Mouse (Mus musculus): ENCODE data around the gene Tbx15. TPM values are rescaled to one million over a fixed set of nuclear protein-coding genes. Genes with fewer than 3 reads are reported as not detected.

The Tbx15 gene
- total RNA-seq, 2 experiments from 2014 or later: 105 to 145 TPM

- Histone ChIP-seq H3K27ac (0 out of 2 replicates have a peak overlapping the region, but pooled peaks have one; percentile 24), H3K4me3 (peak overlapping the region; percentile 26; the same call in 1 of the 2 replicates)
- DNase-seq: no peak
- TF ChIP-seq CTCF (IDR thresholded peaks at IDR 0.05): no peak
- intact Hi-C loops (cut with DNase I): loop anchor here (10.0 kb wide), 1 partner anchor 475 kb away; no protein-coding TSS in a partner anchor
These were observed 19.6 kb downstream of the Tbx15 start for GRCm38 (mm10) chr3:99259741-99260270.

- intact Hi-C loops (cut with DNase I): no loop called here
- no peak overlapping the region for H3K4me3 ChIP-seq
- TF ChIP-seq CTCF (IDR thresholded peaks at IDR 0.05): no peak
- no peak for DNase-seq
- H3K27ac ChIP-seq: no peak overlapping the region
These were observed 20.2 kb downstream of the Tbx15 start for GRCm38 (mm10) chr3:99260395-99260794.

GRCm38 (mm10) chr3:99261371-99261791 is 21.2 kb downstream of the Tbx15 start:
- no peak for TF ChIP-seq CTCF (IDR thresholded peaks at IDR 0.05)
- DNase-seq: no peak

GRCm38 (mm10) chr3:99261986-99262385 is 21.8 kb downstream of the Tbx15 start:
- no peak overlapping the region for H3K4me3 ChIP-seq
- DNase-seq: no peak
- intact Hi-C loops (cut with DNase I): no loop called here
- H3K27ac ChIP-seq: peak overlapping the region; percentile 67; the same call in 1 of the 2 replicates
- TF ChIP-seq CTCF (IDR thresholded peaks at IDR 0.05): no peak

More at GRCm38 (mm10) chr3:99261371-99261791, 21.2 kb downstream of the Tbx15 start:
- intact Hi-C loops (cut with DNase I): no loop called here
- H3K27ac ChIP-seq: peak overlapping the region; percentile 43
- peak overlapping the region; percentile 19 for H3K4me3 ChIP-seq

GRCm38 (mm10) chr3:99263471-99263903 is 23.3 kb downstream of the Tbx15 start:
- DNase-seq: peak; percentile 70
- intact Hi-C loops (cut with DNase I): no loop called here
- Histone ChIP-seq H3K4me3 (peak overlapping the region; percentile 22), H3K27ac (peak overlapping the region; percentile 67)
- no peak for TF ChIP-seq CTCF (IDR thresholded peaks at IDR 0.05)

GRCm38 (mm10) chr3:99264695-99265094 is 24.5 kb downstream of the Tbx15 start:
- no peak for TF ChIP-seq CTCF (IDR thresholded peaks at IDR 0.05)
- 0 out of 2 replicates have a peak overlapping the region, but pooled peaks have one; percentile 12 for H3K27ac ChIP-seq
- intact Hi-C loops (cut with DNase I): no loop called here
- DNase-seq: no peak
- no peak overlapping the region for H3K4me3 ChIP-seq

GRCm38 (mm10) chr3:99266752-99267303 is 26.6 kb downstream of the Tbx15 start:
- no peak for TF ChIP-seq CTCF (IDR thresholded peaks at IDR 0.05)

GRCm38 (mm10) chr3:99277973-99278580 is 37.9 kb downstream of the Tbx15 start:
- no peak for TF ChIP-seq CTCF (IDR thresholded peaks at IDR 0.05)

More at GRCm38 (mm10) chr3:99266752-99267303, 26.6 kb downstream of the Tbx15 start:
- intact Hi-C loops (cut with DNase I): no loop called here
- no peak for DNase-seq
- H3K4me3 ChIP-seq: no peak overlapping the region
- H3K27ac ChIP-seq: no peak overlapping the region

GRCm38 (mm10) chr3:99279718-99280117 is 39.5 kb downstream of the Tbx15 start:
- H3K4me3 ChIP-seq: no peak overlapping the region
- intact Hi-C loops (cut with DNase I): no loop called here
- no peak for TF ChIP-seq CTCF (IDR thresholded peaks at IDR 0.05)
- H3K27ac ChIP-seq: no peak overlapping the region
- no peak for DNase-seq

More at GRCm38 (mm10) chr3:99277973-99278580, 37.9 kb downstream of the Tbx15 start:
- Histone ChIP-seq H3K4me3 (no peak overlapping the region), H3K27ac (no peak overlapping the region)
- no peak for DNase-seq
- intact Hi-C loops (cut with DNase I): no loop called here

GRCm38 (mm10) chr3:99281453-99281852 is 41.3 kb downstream of the Tbx15 start:
- H3K4me3 ChIP-seq: no peak overlapping the region
- H3K27ac ChIP-seq: no peak overlapping the region
- intact Hi-C loops (cut with DNase I): no loop called here
- peak; percentile 44 for DNase-seq
- TF ChIP-seq CTCF (IDR thresholded peaks at IDR 0.05): no peak

GRCm38 (mm10) chr3:99288302-99288701 is 48.1 kb downstream of the Tbx15 start:
- intact Hi-C loops (cut with DNase I): loop anchor here (2.0 kb wide), 1 partner anchor 32 kb away; no protein-coding TSS in a partner anchor
- peak overlapping the region; percentile 77; the same call in 1 of the 2 replicates for H3K27ac ChIP-seq
- no peak overlapping the region for H3K4me3 ChIP-seq
- DNase-seq: no peak
- peak; percentile 57 for TF ChIP-seq CTCF (IDR thresholded peaks at IDR 0.05)

- intact Hi-C loops (cut with DNase I): no loop called here
- DNase-seq: peak; percentile 88
- Histone ChIP-seq H3K27ac (peak overlapping the region; percentile 89), H3K4me3 (no peak overlapping the region)
- TF ChIP-seq CTCF (IDR thresholded peaks at IDR 0.05): no peak
These were observed 50.0 kb downstream of the Tbx15 start for GRCm38 (mm10) chr3:99290064-99290702.

- TF ChIP-seq CTCF (IDR thresholded peaks at IDR 0.05): no peak
- intact Hi-C loops (cut with DNase I): no loop called here
- Histone ChIP-seq H3K27ac (peak overlapping the region; percentile 89), H3K4me3 (no peak overlapping the region)
- no peak for DNase-seq
These were observed 50.7 kb downstream of the Tbx15 start for GRCm38 (mm10) chr3:99290878-99291277.

All from gastrocnemius, adult 2 months (tissue).